Mouse (Mus musculus) heart, postnatal 0 days (tissue): ENCODE measurements around the gene Pitx3.

Experiments
- CTCF ChIP-seq: IDR thresholded peaks from 2 replicates; pipeline ENCODE4 v1.5.1; 2016; ENCODE audit warnings: antibody characterized with exemption, control low read depth, low read depth
- EP300 ChIP-seq: IDR thresholded peaks from 2 replicates; pipeline ENCODE4 v1.6.1; 2016; ENCODE audit warnings: antibody characterized with exemption, low read depth

GRCm38 (mm10) chr19:46120872-46121271, 27.3 kb downstream of the Pitx3 start:
- TF ChIP-seq CTCF (no peak), EP300 (no peak)
